Mouse (Mus musculus) brain, embryonic 14.5 days (tissue): Measurements from ENCODE around the gene Fip1l1.

Experiments
- CTCF ChIP-seq: fragments of 200-500 bp; IDR thresholded peaks from 2 replicates; pipeline ENCODE4 v1.5.1; 2012; ENCODE audit warnings: inconsistent platforms, mild to moderate bottlenecking, moderate library complexity, borderline replicate concordance; ENCODE audit not compliant: insufficient read depth, insufficient read length; ENCODE audit errors: extremely low read depth
- POLR2A ChIP-seq: fragments of 200-500 bp; IDR thresholded peaks from 2 replicates; pipeline ENCODE4 v1.6.1; 2012; ENCODE audit warnings: mild to moderate bottlenecking, inconsistent platforms, borderline replicate concordance; ENCODE audit not compliant: poor library complexity, insufficient read depth, insufficient read length, severe bottlenecking; ENCODE audit errors: extremely low read depth

GRCm38 (mm10) chr5:74545606-74546005 is 10.4 kb downstream of the Fip1l1 start:
- TF ChIP-seq CTCF = no peak
- no peak for TF ChIP-seq POLR2A
